Mouse (Mus musculus) left cerebral cortex, adult 18-20 months (tissue): ENCODE measurements around the gene Cfd. TPM values are rescaled to one million over a fixed set of nuclear protein-coding genes. Genes with fewer than 3 reads are reported as not detected.
"Not testable (repeated sequence)": the region's sequence is repeated elsewhere in the genome, so short reads cannot be mapped to it uniquely, and the experiment has no call there.

ENCODE experiments used
- DNase-seq, 2 experiments: peaks; one replicate each; pipeline ENCODE4 v3.0.0; 2021 to 2022; ENCODE audit warnings: low spot score in 2 of 2, mixed read lengths in 1 of 2
- total RNA-seq, 2 experiments: library from RNA; stranded (reverse); gene quantifications; 2 replicates each; pipeline ENCODE4 v1.2.3; 2021

Cfd gene
- total RNA-seq, 2 experiments from 2014 or later: not detected

GRCm38 (mm10) chr10:79884446-79884845 is 6.2 kb upstream of the Cfd start:
- DNase-seq: no peak

GRCm38 (mm10) chr10:79884938-79885337 is 5.7 kb upstream of the Cfd start:
- not testable (repeated sequence) for DNase-seq

GRCm38 (mm10) chr10:79886054-79886453 is 4.6 kb upstream of the Cfd start, which contains the start of gene Elane:
Elane (plus strand) TSS chr10:79886247.
- DNase-seq: no peak

GRCm38 (mm10) chr10:79886611-79887010 is 4.0 kb upstream of the Cfd start:
- no peak for DNase-seq

GRCm38 (mm10) chr10:79889386-79889785 is 1.3 kb upstream of the Cfd start:
- DNase-seq: no peak

- DNase-seq: peak; percentile 78 to 85
Measured at GRCm38 (mm10) chr10:79892451-79893118, 1.9 kb downstream of the Cfd start.

GRCm38 (mm10) chr10:79896306-79896705 is 5.7 kb downstream of the Cfd start:
- no peak for DNase-seq

GRCm38 (mm10) chr10:79896814-79897213 is 6.2 kb downstream of the Cfd start:
- DNase-seq: no peak

- DNase-seq: no peak
Measured at GRCm38 (mm10) chr10:79897316-79898245, 6.9 kb downstream of the Cfd start.

- peak; percentile 82 to 91 for DNase-seq
Measured at GRCm38 (mm10) chr10:79900951-79901410, 10.3 kb downstream of the Cfd start.

- DNase-seq: no peak
Measured at GRCm38 (mm10) chr10:79906712-79907111, 16.1 kb downstream of the Cfd start.

GRCm38 (mm10) chr10:79907415-79907814 is 16.8 kb downstream of the Cfd start:
- no peak for DNase-seq

GRCm38 (mm10) chr10:79908167-79909091 is 17.8 kb downstream of the Cfd start, which contains the start of gene Med16:
Med16 (minus strand) TSS chr10:79908923.
- DNase-seq: peak; percentile 90 to 94

GRCm38 (mm10) chr10:79909092-79909922 is 18.7 kb downstream of the Cfd start:
- DNase-seq: no peak

GRCm38 (mm10) chr10:79910556-79910955 is 19.9 kb downstream of the Cfd start, which contains the start of gene Gm26602:
Gm26602 (plus strand) TSS chr10:79910856.
- no peak for DNase-seq

- DNase-seq: no peak
Measured at GRCm38 (mm10) chr10:79912412-79912811, 21.8 kb downstream of the Cfd start.

- DNase-seq: no peak
Measured at GRCm38 (mm10) chr10:79914131-79914947, 23.7 kb downstream of the Cfd start.

- DNase-seq: no peak
Measured at GRCm38 (mm10) chr10:79914948-79915596, 24.4 kb downstream of the Cfd start.
